Mouse (Mus musculus) embryo, embryonic 9.5 days (tissue): Measurements from ENCODE around the gene Gnai3.

Experiments used
- DNase-seq: peaks from one replicate; pipeline ENCODE4 v3.0.0-alpha.2; 2017; ENCODE audit errors: extremely low spot score

Gnai3 gene

GRCm38 (mm10) chr3:108111320-108111719 is 34.6 kb downstream of the Gnai3 start:
- DNase-seq = no peak

GRCm38 (mm10) chr3:108105281-108105680 is 40.7 kb downstream of the Gnai3 start:
- DNase-seq = no peak

- no peak for DNase-seq
These were observed 43.9 kb downstream of the Gnai3 start for GRCm38 (mm10) chr3:108102075-108102474.

- DNase-seq = no peak
These were observed 44.4 kb downstream of the Gnai3 start for GRCm38 (mm10) chr3:108101594-108101993.

- DNase-seq = no peak
These were observed 47.6 kb downstream of the Gnai3 start for GRCm38 (mm10) chr3:108098316-108098715.

GRCm38 (mm10) chr3:108097656-108098055 is 48.3 kb downstream of the Gnai3 start:
- no peak for DNase-seq

GRCm38 (mm10) chr3:108096726-108097125 is 49.2 kb downstream of the Gnai3 start:
- DNase-seq = no peak

GRCm38 (mm10) chr3:108096226-108096625 is 49.7 kb downstream of the Gnai3 start:
- DNase-seq = no peak

GRCm38 (mm10) chr3:108094976-108095760 is 50.8 kb downstream of the Gnai3 start:
- no peak for DNase-seq

- no peak for DNase-seq
These were observed 51.8 kb downstream of the Gnai3 start for GRCm38 (mm10) chr3:108094146-108094545.

- DNase-seq = no peak
These were observed 52.6 kb downstream of the Gnai3 start for GRCm38 (mm10) chr3:108093306-108093705.

- no peak for DNase-seq
These were observed 53.3 kb downstream of the Gnai3 start, which contains the start of gene Gnat2 for GRCm38 (mm10) chr3:108092536-108093115. Gnat2 (plus strand) TSS chr3:108092789.

GRCm38 (mm10) chr3:108092030-108092429 is 53.9 kb downstream of the Gnai3 start:
- no peak for DNase-seq

- no peak for DNase-seq
These were observed 55.4 kb downstream of the Gnai3 start for GRCm38 (mm10) chr3:108090561-108090960.

- DNase-seq = no peak
These were observed 56.0 kb downstream of the Gnai3 start for GRCm38 (mm10) chr3:108089916-108090315.

GRCm38 (mm10) chr3:108088842-108089380 is 57.0 kb downstream of the Gnai3 start:
- DNase-seq = no peak

GRCm38 (mm10) chr3:108087329-108087728 is 58.6 kb downstream of the Gnai3 start:
- DNase-seq = no peak

- DNase-seq = peak; percentile 95
These were observed 59.4 kb downstream of the Gnai3 start, which contains the start of gene Ampd2 for GRCm38 (mm10) chr3:108086470-108086979. Ampd2 (minus strand) TSS chr3:108086651.

- DNase-seq = peak; percentile 79
These were observed 60.1 kb downstream of the Gnai3 start for GRCm38 (mm10) chr3:108085721-108086469.

GRCm38 (mm10) chr3:108085281-108085720 is 60.6 kb downstream of the Gnai3 start:
- peak; percentile 87 for DNase-seq

- DNase-seq = no peak
These were observed 61.1 kb downstream of the Gnai3 start for GRCm38 (mm10) chr3:108084767-108085270.
